Mouse (Mus musculus): Measurements from ENCODE around the gene Cpne8. TPM values are rescaled to one million over a fixed set of nuclear protein-coding genes. Genes with fewer than 3 reads are reported as not detected.

Cpne8 gene
- polyA plus RNA-seq, 1 experiment from 2014 or later = 6.6 TPM

- no peak overlapping the region for H3K4me3 ChIP-seq (ENCODE audit: low read length)
- H3K27me3 ChIP-seq (ENCODE audit: control insufficient read depth, insufficient read depth, low read length) = no peaks in the 10 kb centered on the region
- no peak overlapping the region for H3K4me2 ChIP-seq (ENCODE audit: low read depth, low read length)
- H3K27ac ChIP-seq (ENCODE audit: low read length) = no peak overlapping the region
- no peaks in the 10 kb centered on the region for H3K9me3 ChIP-seq (replicated peaks; ENCODE audit: control insufficient read depth, low read length)
- no peak overlapping the region for H3K9ac ChIP-seq (ENCODE audit: low read length)
- no peak for ATAC-seq (replicated peaks; ENCODE audit: extremely low read depth, insufficient read depth, low FRiP score)
- 67% methylated on average over 7 of the region's 7 CpGs for WGBS
- H3K4me1 ChIP-seq (ENCODE audit: control insufficient read depth, insufficient read depth, low read length) = no peaks in the 10 kb centered on the region
- H3K36me3 ChIP-seq (ENCODE audit: control insufficient read depth, insufficient read depth) = no peaks in the 10 kb centered on the region
Observed at GRCm38 (mm10) chr15:90669494-90669893, 9.7 kb downstream of the Cpne8 start.

DNA sequence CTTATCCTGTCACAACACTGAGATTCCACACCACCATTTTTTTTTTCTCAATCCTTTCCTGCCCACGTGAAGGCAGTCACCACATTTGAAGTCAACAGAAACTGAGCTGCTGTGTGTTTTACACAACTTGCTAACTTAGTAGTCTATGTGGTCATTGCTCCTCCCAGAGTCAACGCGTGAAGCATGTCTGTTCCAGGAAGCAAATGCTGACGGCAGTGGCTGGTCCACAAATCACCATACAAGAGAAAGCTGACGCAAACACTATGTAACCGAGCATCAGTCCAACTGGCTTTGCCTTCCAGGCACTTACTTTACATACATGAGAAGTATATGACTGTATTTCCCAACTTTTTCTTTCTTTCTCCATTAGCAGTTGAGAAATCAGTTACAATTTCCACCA, 12.3 kb downstream of the Cpne8 start:
- Histone ChIP-seq H3K27me3 (ENCODE audit: control insufficient read depth, insufficient read depth, low read length) (no peaks in the 10 kb centered on the region), H3K9me3 (replicated peaks; ENCODE audit: control insufficient read depth, low read length) (no peaks in the 10 kb centered on the region), H3K27ac (ENCODE audit: low read length) (no peak overlapping the region), H3K4me3 (ENCODE audit: low read length) (no peak overlapping the region), H3K4me1 (ENCODE audit: control insufficient read depth, insufficient read depth, low read length) (no peaks in the 10 kb centered on the region), H3K4me2 (ENCODE audit: low read depth, low read length) (no peak overlapping the region), H3K9ac (ENCODE audit: low read length) (no peak overlapping the region), H3K36me3 (ENCODE audit: control insufficient read depth, insufficient read depth) (no peaks in the 10 kb centered on the region)
- ATAC-seq (replicated peaks; ENCODE audit: extremely low read depth, insufficient read depth, low FRiP score) = no peak
- WGBS = 79% methylated on average over 6 of the region's 6 CpGs

GRCm38 (mm10) chr15:90664615-90665014, 14.6 kb downstream of the Cpne8 start:
- no peaks in the 10 kb centered on the region for H3K9me3 ChIP-seq (replicated peaks; ENCODE audit: control insufficient read depth, low read length)
- no peak overlapping the region for H3K9ac ChIP-seq (ENCODE audit: low read length)
- no peaks in the 10 kb centered on the region for H3K36me3 ChIP-seq (ENCODE audit: control insufficient read depth, insufficient read depth)
- 69% methylated on average over 3 of the region's 3 CpGs for WGBS
- no peak overlapping the region for H3K27ac ChIP-seq (ENCODE audit: low read length)
- no peaks in the 10 kb centered on the region for H3K27me3 ChIP-seq (ENCODE audit: control insufficient read depth, insufficient read depth, low read length)
- no peak overlapping the region for H3K4me3 ChIP-seq (ENCODE audit: low read length)
- ATAC-seq (replicated peaks; ENCODE audit: extremely low read depth, insufficient read depth, low FRiP score) = no peak
- no peak overlapping the region for H3K4me2 ChIP-seq (ENCODE audit: low read depth, low read length)
- no peaks in the 10 kb centered on the region for H3K4me1 ChIP-seq (ENCODE audit: control insufficient read depth, insufficient read depth, low read length)

GRCm38 (mm10) chr15:90663631-90664030, 15.6 kb downstream of the Cpne8 start:
- H3K9me3 ChIP-seq (replicated peaks; ENCODE audit: control insufficient read depth, low read length) = no peaks in the 10 kb centered on the region

DNA sequence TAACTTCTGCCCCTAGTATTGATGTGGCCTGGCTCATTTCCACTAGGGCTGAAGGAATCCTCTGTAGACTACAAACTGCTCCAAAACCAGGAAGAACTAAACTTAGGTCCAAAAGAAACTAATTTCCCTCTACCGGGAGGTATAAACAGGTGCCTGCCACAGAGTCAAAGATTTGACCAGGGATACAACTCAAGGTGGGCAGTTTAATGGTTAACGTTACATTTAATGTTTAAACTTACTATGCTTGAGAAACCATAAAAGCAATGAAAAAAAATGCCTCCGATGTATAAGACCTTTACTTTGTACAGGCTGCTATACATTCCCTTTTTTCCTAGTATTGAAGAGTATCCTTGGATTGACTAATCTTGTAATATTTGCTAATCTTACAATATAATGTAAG, 18.5 kb downstream of the Cpne8 start:
- Histone ChIP-seq H3K9ac (ENCODE audit: low read length) (no peak overlapping the region), H3K4me2 (ENCODE audit: low read depth, low read length) (no peak overlapping the region), H3K36me3 (ENCODE audit: control insufficient read depth, insufficient read depth) (no peaks in the 10 kb centered on the region), H3K9me3 (replicated peaks; ENCODE audit: control insufficient read depth, low read length) (no peaks in the 10 kb centered on the region), H3K4me1 (ENCODE audit: control insufficient read depth, insufficient read depth, low read length) (no peaks in the 10 kb centered on the region), H3K27me3 (ENCODE audit: control insufficient read depth, insufficient read depth, low read length) (no peaks in the 10 kb centered on the region), H3K4me3 (ENCODE audit: low read length) (no peak overlapping the region), H3K27ac (ENCODE audit: low read length) (no peak overlapping the region)
- no peak for ATAC-seq (replicated peaks; ENCODE audit: extremely low read depth, insufficient read depth, low FRiP score)
- 92% methylated on average over 3 of the region's 3 CpGs for WGBS

More at GRCm38 (mm10) chr15:90663631-90664030, 15.6 kb downstream of the Cpne8 start:
- Histone ChIP-seq H3K4me1 (ENCODE audit: control insufficient read depth, insufficient read depth, low read length) (no peaks in the 10 kb centered on the region), H3K27me3 (ENCODE audit: control insufficient read depth, insufficient read depth, low read length) (no peaks in the 10 kb centered on the region), H3K4me3 (ENCODE audit: low read length) (no peak overlapping the region), H3K36me3 (ENCODE audit: control insufficient read depth, insufficient read depth) (no peaks in the 10 kb centered on the region), H3K27ac (ENCODE audit: low read length) (no peak overlapping the region), H3K9ac (ENCODE audit: low read length) (no peak overlapping the region), H3K4me2 (ENCODE audit: low read depth, low read length) (no peak overlapping the region)
- WGBS = 75% methylated on average over 4 of the region's 4 CpGs
- no peak for ATAC-seq (replicated peaks; ENCODE audit: extremely low read depth, insufficient read depth, low FRiP score)

- H3K4me2 ChIP-seq (ENCODE audit: low read depth, low read length) = no peak overlapping the region
- no peak overlapping the region for H3K4me3 ChIP-seq (ENCODE audit: low read length)
- no peaks in the 10 kb centered on the region for H3K27me3 ChIP-seq (ENCODE audit: control insufficient read depth, insufficient read depth, low read length)
- no peaks in the 10 kb centered on the region for H3K36me3 ChIP-seq (ENCODE audit: control insufficient read depth, insufficient read depth)
- ATAC-seq (replicated peaks; ENCODE audit: extremely low read depth, insufficient read depth, low FRiP score) = no peak
- no peaks in the 10 kb centered on the region for H3K4me1 ChIP-seq (ENCODE audit: control insufficient read depth, insufficient read depth, low read length)
- 57% methylated on average over 2 of the region's 2 CpGs for WGBS
- H3K27ac ChIP-seq (ENCODE audit: low read length) = no peak overlapping the region
- H3K9me3 ChIP-seq (replicated peaks; ENCODE audit: control insufficient read depth, low read length) = no peaks in the 10 kb centered on the region
- no peak overlapping the region for H3K9ac ChIP-seq (ENCODE audit: low read length)
Observed at GRCm38 (mm10) chr15:90658053-90658452, 21.2 kb downstream of the Cpne8 start.

DNA sequence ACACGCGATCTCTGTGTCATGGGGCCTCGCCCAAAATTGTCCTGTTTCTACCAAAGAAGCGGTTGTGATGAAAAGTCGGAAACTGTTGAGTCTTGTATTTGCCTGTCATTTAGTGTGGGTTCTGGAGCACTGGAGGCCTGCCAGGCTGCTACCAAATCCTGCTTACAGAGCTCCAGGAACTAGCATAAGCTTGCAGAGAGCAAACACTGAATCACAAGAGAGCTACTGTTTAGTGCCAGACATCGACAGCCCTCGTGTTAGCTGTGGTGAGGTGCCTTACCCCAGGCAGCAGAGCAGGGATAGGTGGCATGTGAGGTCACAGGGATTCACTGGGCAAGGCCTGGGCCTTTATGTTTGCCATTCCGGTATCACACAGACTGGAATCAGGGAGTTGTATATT, 22.7 kb downstream of the Cpne8 start:
- ATAC-seq (replicated peaks; ENCODE audit: extremely low read depth, insufficient read depth, low FRiP score) = no peak
- H3K4me1 ChIP-seq (ENCODE audit: control insufficient read depth, insufficient read depth, low read length) = no peaks in the 10 kb centered on the region
- H3K9ac ChIP-seq (ENCODE audit: low read length) = no peak overlapping the region
- no peaks in the 10 kb centered on the region for H3K36me3 ChIP-seq (ENCODE audit: control insufficient read depth, insufficient read depth)
- 78% methylated on average over 8 of the region's 8 CpGs for WGBS
- no peak overlapping the region for H3K27ac ChIP-seq (ENCODE audit: low read length)
- H3K9me3 ChIP-seq (replicated peaks; ENCODE audit: control insufficient read depth, low read length) = no peaks in the 10 kb centered on the region
- H3K4me2 ChIP-seq (ENCODE audit: low read depth, low read length) = no peak overlapping the region
- no peak overlapping the region for H3K4me3 ChIP-seq (ENCODE audit: low read length)
- no peaks in the 10 kb centered on the region for H3K27me3 ChIP-seq (ENCODE audit: control insufficient read depth, insufficient read depth, low read length)

DNA sequence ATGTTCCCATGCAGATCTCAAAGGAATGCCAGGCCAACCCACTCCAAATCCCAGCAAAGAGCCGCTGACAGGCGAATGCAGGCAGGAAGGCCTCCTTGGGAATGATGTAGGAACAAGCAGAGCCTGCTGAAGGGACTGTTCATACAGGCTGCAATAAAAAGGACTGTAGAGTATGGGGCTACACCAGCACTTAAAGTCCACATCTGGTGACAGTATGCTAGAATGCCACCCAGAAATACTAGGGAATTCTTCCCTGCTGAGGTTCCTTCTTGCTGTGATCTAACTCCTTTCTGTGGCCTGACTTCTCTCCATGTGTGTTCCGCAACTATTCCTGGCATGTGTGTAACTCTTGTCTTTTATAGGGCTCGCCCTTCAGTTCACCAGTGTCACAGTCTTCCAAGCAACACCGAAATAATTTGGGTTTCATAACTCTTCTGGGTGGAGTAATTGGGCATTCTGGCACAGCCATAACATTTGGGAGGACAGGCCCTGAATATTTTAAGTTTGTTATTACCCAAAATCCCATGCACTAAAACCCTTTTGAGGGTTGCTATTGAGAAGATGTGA, 32.1 kb downstream of the Cpne8 start:
- no peaks in the 10 kb centered on the region for H3K27me3 ChIP-seq (ENCODE audit: control insufficient read depth, insufficient read depth, low read length)
- H3K4me3 ChIP-seq (ENCODE audit: low read length) = no peak overlapping the region
- WGBS = 64% methylated on average over 5 of the region's 5 CpGs
- no peak overlapping the region for H3K9ac ChIP-seq (ENCODE audit: low read length)
- no peak overlapping the region for H3K27ac ChIP-seq (ENCODE audit: low read length)
- no peak for ATAC-seq (replicated peaks; ENCODE audit: extremely low read depth, insufficient read depth, low FRiP score)
- H3K4me1 ChIP-seq (ENCODE audit: control insufficient read depth, insufficient read depth, low read length) = no peaks in the 10 kb centered on the region; the same call in 1 of the 2 replicates
- H3K9me3 ChIP-seq (replicated peaks; ENCODE audit: control insufficient read depth, low read length) = 0 out of 2 replicates have a peak, but pooled peaks cover 3% of the 10 kb centered on the region
- no peak overlapping the region for H3K4me2 ChIP-seq (ENCODE audit: low read depth, low read length)
- H3K36me3 ChIP-seq (ENCODE audit: control insufficient read depth, insufficient read depth) = no peaks in the 10 kb centered on the region

DNA sequence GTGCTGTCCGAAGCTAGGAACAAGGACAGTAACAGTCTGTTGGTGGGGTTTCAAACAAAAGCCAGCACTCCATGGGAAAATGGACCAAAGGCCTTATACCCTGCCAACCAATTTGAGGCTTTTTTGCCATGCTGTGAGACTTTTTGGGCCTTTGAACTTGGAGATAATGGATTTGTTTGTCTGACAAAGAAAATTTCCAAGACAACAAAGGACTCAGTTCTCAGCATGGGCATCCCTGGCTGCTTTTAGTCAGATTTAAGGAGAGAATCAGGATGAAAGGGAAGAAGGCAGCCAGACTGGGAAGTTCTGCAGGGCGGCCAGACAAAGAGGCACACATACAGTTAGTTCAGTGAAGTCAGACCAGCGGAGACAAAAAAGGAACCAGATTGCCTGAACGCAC, 32.9 kb downstream of the Cpne8 start:
- ATAC-seq (replicated peaks; ENCODE audit: extremely low read depth, insufficient read depth, low FRiP score) = no peak
- Histone ChIP-seq H3K4me3 (ENCODE audit: low read length) (no peak overlapping the region), H3K4me1 (ENCODE audit: control insufficient read depth, insufficient read depth, low read length) (no peaks in the 10 kb centered on the region; the same call in 1 of the 2 replicates), H3K4me2 (ENCODE audit: low read depth, low read length) (no peak overlapping the region), H3K36me3 (ENCODE audit: control insufficient read depth, insufficient read depth) (no peaks in the 10 kb centered on the region), H3K9me3 (replicated peaks; ENCODE audit: control insufficient read depth, low read length) (0 out of 2 replicates have a peak, but pooled peaks cover 3% of the 10 kb centered on the region), H3K27me3 (ENCODE audit: control insufficient read depth, insufficient read depth, low read length) (no peaks in the 10 kb centered on the region), H3K27ac (ENCODE audit: low read length) (no peak overlapping the region), H3K9ac (ENCODE audit: low read length) (no peak overlapping the region)
- 85% methylated on average over 4 of the region's 4 CpGs for WGBS

All from heart, embryonic 16.5 days (tissue).